Mouse (Mus musculus) limb, embryonic 10.5 days (tissue): ENCODE data around the gene Acot7. TPM values are rescaled to one million over a fixed set of nuclear protein-coding genes. Genes with fewer than 3 reads are reported as not detected.
A peak's percentile ranks its signal among the peaks of the same experiment; 100 is the strongest.

ENCODE experiments used
- DNase-seq: peaks from one replicate; pipeline ENCODE4 v3.0.0-alpha.2; 2017; ENCODE audit warnings: low spot score
- H3K27ac ChIP-seq: fragments of 300-500 bp; sonication (generic); 2 replicates; pipeline ENCODE4 v1.5.1; 2016; ENCODE audit warnings: mild to moderate bottlenecking
- H3K27me3 ChIP-seq: fragments of 300-500 bp; sonication (generic); 2 replicates; pipeline ENCODE4 v1.6.1; 2016; ENCODE audit warnings: low read depth, mild to moderate bottlenecking; ENCODE audit not compliant: poor library complexity, severe bottlenecking
- H3K36me3 ChIP-seq: fragments of 300-500 bp; sonication (generic); 2 replicates; pipeline ENCODE4 v1.6.1; 2016; ENCODE audit warnings: mild to moderate bottlenecking, moderate library complexity
- H3K4me1 ChIP-seq: fragments of 300-500 bp; sonication (generic); 2 replicates; pipeline ENCODE4 v1.6.1; 2016
- H3K4me3 ChIP-seq: fragments of 300-500 bp; sonication (generic); 2 replicates; pipeline ENCODE4 v1.5.1; 2016; ENCODE audit warnings: mild to moderate bottlenecking, moderate library complexity
- H3K9me3 ChIP-seq: fragments of 300-500 bp; sonication (generic); replicated peaks from 2 replicates; pipeline ENCODE4 v1.6.1; 2016; ENCODE audit warnings: mild to moderate bottlenecking
- WGBS: fragments of 180-500 bp; shearing (Covaris S2); methylation state at CpG from one replicate; pipeline ENCODE4 v1.1.7; 2016; 5-methylcytosine and 5-hydroxymethylcytosine counted together
- polyA plus RNA-seq: library from polyadenylated mRNA; unstranded; fragments of >200 nt; fragmentation: Nextera tagmentation; extraction: Ambion mirVana; gene quantifications from 2 replicates; pipeline ENCODE4 v1.2.1, GENCODE M21; 2016

Acot7 gene
- polyA plus RNA-seq, 1 experiment from 2014 or later = 34.8 TPM

- 94% methylated on average over 6 of the region's 6 CpGs for WGBS
- Histone ChIP-seq H3K27me3 (peaks cover 73% of the 10 kb centered on the region), H3K4me3 (no peak overlapping the region), H3K4me1 (peaks cover 40% of the 10 kb centered on the region), H3K36me3 (no peaks in the 10 kb centered on the region), H3K27ac (no peak overlapping the region), H3K9me3 (no peaks in the 10 kb centered on the region)
- no peak for DNase-seq
Measured at GRCm38 (mm10) chr4:152317631-152318033, 139.7 kb downstream of the Acot7 start.

GRCm38 (mm10) chr4:152318517-152319234 is 140.7 kb downstream of the Acot7 start, which contains the start of gene Rnf207:
Gene Rnf207 (minus strand): TSS chr4:152318993.
- 2% methylated on average over 26 of the region's 26 CpGs for WGBS
- peaks cover 30% of the 10 kb centered on the region for H3K4me1 ChIP-seq
- no peaks in the 10 kb centered on the region for H3K36me3 ChIP-seq
- peaks cover 63% of the 10 kb centered on the region for H3K27me3 ChIP-seq
- DNase-seq = peak; percentile 61
- H3K4me3 ChIP-seq = peak within 1 kb of the TSS; percentile 37
- H3K27ac ChIP-seq = 0 out of 2 replicates have a peak within 1 kb of the TSS, but pooled peaks have one; percentile 31
- no peaks in the 10 kb centered on the region for H3K9me3 ChIP-seq

Other genes with a start within 250 kb of the Acot7 start
- 121 TPM in 2 replicates for gene Dnajc11, start 244.4 kb upstream of the Acot7 start, polyA plus RNA-seq
- gene Thap3, start 189.1 kb upstream of the Acot7 start, polyA plus RNA-seq = 36.0 and 43.1 TPM in 2 replicates
- gene Phf13, start 181.9 kb upstream of the Acot7 start, polyA plus RNA-seq = 26.9 and 33.4 TPM in 2 replicates
- 9.7 and 10.6 TPM in 2 replicates for gene Klhl21, start 169.3 kb upstream of the Acot7 start, polyA plus RNA-seq
- gene Zbtb48, start 150.5 kb upstream of the Acot7 start, polyA plus RNA-seq = 24.5 and 26.5 TPM in 2 replicates
- gene Tas1r1, start 139.6 kb upstream of the Acot7 start, polyA plus RNA-seq = 0.35 and 0.65 TPM in 2 replicates
- 52.1 and 54.1 TPM in 2 replicates for gene Nol9, start 138.8 kb upstream of the Acot7 start, polyA plus RNA-seq
- gene Plekhg5, start 105.6 kb upstream of the Acot7 start, polyA plus RNA-seq = 9.5 and 13.3 TPM in 2 replicates
- 0.67 and 0.75 TPM in 2 replicates for gene Tnfrsf25, start 62.2 kb upstream of the Acot7 start, polyA plus RNA-seq
- gene Espn, start 25.8 kb upstream of the Acot7 start, polyA plus RNA-seq = 2.9 and 3.2 TPM in 2 replicates
- not detected in 2 replicates for gene Hes2, start 19.3 kb upstream of the Acot7 start, polyA plus RNA-seq
- 1.4 and 3.0 TPM in 2 replicates for gene Gpr153, start 96.1 kb downstream of the Acot7 start, polyA plus RNA-seq
- gene Hes3, start 113.5 kb downstream of the Acot7 start, polyA plus RNA-seq = not detected in 2 replicates
- gene Icmt, start 119.1 kb downstream of the Acot7 start, polyA plus RNA-seq = 31.4 and 33.9 TPM in 2 replicates
- 0.70 and 1.1 TPM in 2 replicates for gene Rnf207, start 140.9 kb downstream of the Acot7 start, polyA plus RNA-seq
- gene Rpl22, start 147.6 kb downstream of the Acot7 start, polyA plus RNA-seq = 352 and 417 TPM in 2 replicates
- 0.01 and 0.03 TPM in 2 replicates for gene Chd5, start 160.5 kb downstream of the Acot7 start, polyA plus RNA-seq